Mouse (Mus musculus): ENCODE measurements at regions not wholly inside any gene's neighbourhood (a gene's known extent, or its start where the extent isn't known, plus 50 kb on each side); places are given as distances from the start of the nearest gene placed in this dataset.

GRCm38 (mm10) chr16:76133892-76134291, 111.8 kb upstream of the Samsn1 start:
- Histone ChIP-seq H3K27ac (ENCODE audit: low read depth) (no peak overlapping the region), H3K9ac (replicated peaks; ENCODE audit: low read depth, low read length) (no peak overlapping the region), H3K4me2 (ENCODE audit: low read depth, low read length) (no peak overlapping the region), H3K4me3 (ENCODE audit: low read depth, low read length) (no peak overlapping the region), H3K27me3 (ENCODE audit: control insufficient read depth, insufficient read depth, low read length) (no peaks in the 10 kb centered on the region), H3K36me3 (replicated peaks; ENCODE audit: control insufficient read depth, insufficient read depth, low read length) (no peaks in the 10 kb centered on the region), H3K9me3 (replicated peaks; ENCODE audit: control insufficient read depth, low read length) (no peaks in the 10 kb centered on the region), H3K4me1 (ENCODE audit: control insufficient read depth, insufficient read depth) (no peaks in the 10 kb centered on the region)
- TF ChIP-seq CTCF (IDR thresholded peaks at IDR 0.05; ENCODE audit: low read depth) (no peak), EP300 (IDR thresholded peaks at IDR 0.05; ENCODE audit: low read depth) (no peak)
- 72% methylated on average over 2 of the region's 2 CpGs for WGBS
- no peak for DNase-seq (ENCODE audit: low spot score)
- no peak for ATAC-seq (ENCODE audit: insufficient read depth, low read depth)

GRCm38 (mm10) chr16:76130486-76130885, 108.4 kb upstream of the Samsn1 start:
- H3K4me2 ChIP-seq (ENCODE audit: low read depth, low read length), result no peak overlapping the region
- no peaks in the 10 kb centered on the region for H3K9me3 ChIP-seq (replicated peaks; ENCODE audit: control insufficient read depth, low read length)
- WGBS, result 79% methylated on average over 9 of the region's 9 CpGs
- ATAC-seq (ENCODE audit: insufficient read depth, low read depth) (no peak), DNase-seq (ENCODE audit: low spot score) (no peak)
- no peaks in the 10 kb centered on the region for H3K27me3 ChIP-seq (ENCODE audit: control insufficient read depth, insufficient read depth, low read length)
- no peak overlapping the region for H3K4me3 ChIP-seq (ENCODE audit: low read depth, low read length)
- H3K9ac ChIP-seq (replicated peaks; ENCODE audit: low read depth, low read length), result no peak overlapping the region
- H3K36me3 ChIP-seq (replicated peaks; ENCODE audit: control insufficient read depth, insufficient read depth, low read length), result no peaks in the 10 kb centered on the region
- TF ChIP-seq CTCF (IDR thresholded peaks at IDR 0.05; ENCODE audit: low read depth) (no peak), EP300 (IDR thresholded peaks at IDR 0.05; ENCODE audit: low read depth) (no peak)
- no peaks in the 10 kb centered on the region for H3K4me1 ChIP-seq (ENCODE audit: control insufficient read depth, insufficient read depth)
- no peak overlapping the region for H3K27ac ChIP-seq (ENCODE audit: low read depth)

GRCm38 (mm10) chr16:76129982-76130381, 107.9 kb upstream of the Samsn1 start:
- Histone ChIP-seq H3K4me2 (ENCODE audit: low read depth, low read length) (no peak overlapping the region), H3K36me3 (replicated peaks; ENCODE audit: control insufficient read depth, insufficient read depth, low read length) (no peaks in the 10 kb centered on the region), H3K27ac (ENCODE audit: low read depth) (no peak overlapping the region), H3K27me3 (ENCODE audit: control insufficient read depth, insufficient read depth, low read length) (no peaks in the 10 kb centered on the region), H3K9ac (replicated peaks; ENCODE audit: low read depth, low read length) (no peak overlapping the region), H3K4me3 (ENCODE audit: low read depth, low read length) (no peak overlapping the region), H3K4me1 (ENCODE audit: control insufficient read depth, insufficient read depth) (no peaks in the 10 kb centered on the region), H3K9me3 (replicated peaks; ENCODE audit: control insufficient read depth, low read length) (no peaks in the 10 kb centered on the region)
- DNase-seq (ENCODE audit: low spot score), result no peak
- no peak for ATAC-seq (ENCODE audit: insufficient read depth, low read depth)
- WGBS, result 84% methylated on average over 2 of the region's 2 CpGs
- TF ChIP-seq EP300 (IDR thresholded peaks at IDR 0.05; ENCODE audit: low read depth) (no peak), CTCF (IDR thresholded peaks at IDR 0.05; ENCODE audit: low read depth) (peak; percentile 45)

DNA sequence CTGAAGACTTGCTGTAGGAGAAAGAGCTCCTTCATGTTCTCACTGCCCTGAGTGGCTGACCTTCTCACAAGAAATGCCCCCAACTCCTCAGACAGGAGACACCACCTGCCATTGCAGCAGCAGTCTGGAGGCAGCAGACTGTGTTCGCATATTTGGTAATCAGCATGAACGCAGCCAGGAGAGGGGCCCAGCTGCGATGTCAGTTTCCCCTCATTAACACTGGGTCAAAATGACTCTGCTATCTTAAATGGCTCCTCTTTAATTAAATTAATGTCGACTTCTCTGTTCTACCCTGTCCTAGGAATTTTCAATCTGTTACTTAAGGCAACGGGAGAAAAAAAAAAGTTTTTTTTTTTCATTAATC, 100.9 kb upstream of the Samsn1 start:
- Histone ChIP-seq H3K27me3 (ENCODE audit: control insufficient read depth, insufficient read depth, low read length) (no peaks in the 10 kb centered on the region), H3K4me1 (ENCODE audit: control insufficient read depth, insufficient read depth) (no peaks in the 10 kb centered on the region), H3K36me3 (replicated peaks; ENCODE audit: control insufficient read depth, insufficient read depth, low read length) (no peaks in the 10 kb centered on the region), H3K27ac (ENCODE audit: low read depth) (no peak overlapping the region), H3K4me3 (ENCODE audit: low read depth, low read length) (no peak overlapping the region), H3K9me3 (replicated peaks; ENCODE audit: control insufficient read depth, low read length) (no peaks in the 10 kb centered on the region), H3K9ac (replicated peaks; ENCODE audit: low read depth, low read length) (no peak overlapping the region), H3K4me2 (ENCODE audit: low read depth, low read length) (no peak overlapping the region)
- ATAC-seq (ENCODE audit: insufficient read depth, low read depth) (no peak), DNase-seq (ENCODE audit: low spot score) (no peak)
- no peak for TF ChIP-seq EP300 (IDR thresholded peaks at IDR 0.05; ENCODE audit: low read depth)
- TF ChIP-seq CTCF (IDR thresholded peaks at IDR 0.05; ENCODE audit: low read depth), result no peak
- WGBS, result 52% methylated on average over 5 of the region's 5 CpGs

DNA sequence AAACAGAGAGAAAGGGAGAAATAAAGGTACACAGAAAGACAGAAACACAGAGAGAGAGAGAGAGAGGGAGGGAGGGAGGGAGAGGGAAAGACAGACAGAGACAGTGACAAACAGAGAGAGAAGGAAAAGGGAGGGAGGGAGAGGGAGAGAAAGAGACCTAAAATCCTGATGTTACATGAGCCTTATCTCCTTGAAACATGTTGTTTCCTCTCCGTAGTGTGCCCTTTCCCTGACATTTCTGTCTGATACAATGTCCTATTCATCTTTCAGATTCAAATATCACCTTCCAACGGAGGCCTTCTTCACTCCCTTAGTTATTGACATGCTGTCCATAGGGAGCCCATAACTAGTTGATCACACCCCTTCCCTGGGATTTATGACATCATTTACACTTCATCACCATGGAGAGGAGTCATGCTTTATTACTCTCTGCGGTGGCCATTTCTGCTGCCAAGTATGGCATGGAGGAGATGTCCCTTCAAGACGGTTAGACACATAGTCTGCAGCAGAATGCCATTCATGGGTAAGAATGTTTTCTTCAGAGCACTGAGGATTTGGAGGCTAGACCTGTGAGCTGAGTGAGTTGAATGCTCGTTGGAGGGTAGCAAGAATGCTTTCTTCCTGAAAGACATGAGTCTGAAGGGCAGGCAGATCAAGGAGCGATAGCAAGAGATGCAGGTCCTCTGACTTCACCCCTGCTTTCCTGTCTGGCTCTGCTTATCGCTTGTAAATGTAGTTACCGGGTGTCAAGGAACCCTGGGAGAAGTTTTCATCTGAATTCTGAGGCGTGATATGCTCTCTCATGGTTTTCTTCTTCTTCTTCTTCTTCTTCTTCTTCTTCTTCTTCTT, 100.3 kb upstream of the Samsn1 start:
- no peaks in the 10 kb centered on the region for H3K9me3 ChIP-seq (replicated peaks; ENCODE audit: control insufficient read depth, low read length)
- DNase-seq (ENCODE audit: low spot score), result no peak
- no peaks in the 10 kb centered on the region for H3K27me3 ChIP-seq (ENCODE audit: control insufficient read depth, insufficient read depth, low read length)
- no peak overlapping the region for H3K27ac ChIP-seq (ENCODE audit: low read depth)
- no peak overlapping the region for H3K4me3 ChIP-seq (ENCODE audit: low read depth, low read length)
- H3K36me3 ChIP-seq (replicated peaks; ENCODE audit: control insufficient read depth, insufficient read depth, low read length), result no peaks in the 10 kb centered on the region
- TF ChIP-seq EP300 (IDR thresholded peaks at IDR 0.05; ENCODE audit: low read depth) (no peak), CTCF (IDR thresholded peaks at IDR 0.05; ENCODE audit: low read depth) (no peak)
- H3K9ac ChIP-seq (replicated peaks; ENCODE audit: low read depth, low read length), result no peak overlapping the region
- H3K4me2 ChIP-seq (ENCODE audit: low read depth, low read length), result no peak overlapping the region
- no peaks in the 10 kb centered on the region for H3K4me1 ChIP-seq (ENCODE audit: control insufficient read depth, insufficient read depth)
- whole genome bisulfite sequencing, result 50% methylated on average over 9 of the region's 9 CpGs
- ATAC-seq (ENCODE audit: insufficient read depth, low read depth), result no peak

DNA sequence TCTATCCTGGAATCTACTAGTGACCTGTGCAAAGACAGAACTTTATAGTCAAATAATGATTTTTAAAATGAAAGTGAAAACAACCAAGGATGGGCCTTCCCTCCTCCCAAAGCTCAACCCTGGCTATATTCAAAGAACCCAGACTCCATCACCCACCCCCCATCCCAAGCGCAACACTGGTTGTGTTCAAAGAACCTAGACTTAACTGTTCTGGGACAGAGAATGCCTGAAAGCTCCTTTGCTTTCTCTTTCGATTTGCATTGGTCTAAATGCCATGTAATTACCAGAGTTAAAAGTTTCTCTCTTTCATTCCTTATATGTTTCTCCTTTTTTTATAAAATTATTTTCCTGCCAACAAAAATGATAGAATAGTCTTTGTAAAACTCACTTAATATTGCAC, 98.6 kb upstream of the Samsn1 start:
- Histone ChIP-seq H3K36me3 (replicated peaks; ENCODE audit: control insufficient read depth, insufficient read depth, low read length) (no peaks in the 10 kb centered on the region), H3K4me3 (ENCODE audit: low read depth, low read length) (no peak overlapping the region), H3K4me1 (ENCODE audit: control insufficient read depth, insufficient read depth) (no peaks in the 10 kb centered on the region), H3K9ac (replicated peaks; ENCODE audit: low read depth, low read length) (no peak overlapping the region), H3K9me3 (replicated peaks; ENCODE audit: control insufficient read depth, low read length) (no peaks in the 10 kb centered on the region), H3K27ac (ENCODE audit: low read depth) (no peak overlapping the region), H3K4me2 (ENCODE audit: low read depth, low read length) (no peak overlapping the region), H3K27me3 (ENCODE audit: control insufficient read depth, insufficient read depth, low read length) (no peaks in the 10 kb centered on the region)
- whole genome bisulfite sequencing, result 84% methylated on average over 2 of the region's 2 CpGs
- no peak for DNase-seq (ENCODE audit: low spot score)
- TF ChIP-seq CTCF (IDR thresholded peaks at IDR 0.05; ENCODE audit: low read depth), result no peak
- TF ChIP-seq EP300 (IDR thresholded peaks at IDR 0.05; ENCODE audit: low read depth), result no peak
- no peak for ATAC-seq (ENCODE audit: insufficient read depth, low read depth)

Data from heart, postnatal 0 days (tissue).